Mouse (Mus musculus) intestine, embryonic 15.5 days (tissue): ENCODE data around the gene Gkap1. TPM values are rescaled to one million over a fixed set of nuclear protein-coding genes. Genes with fewer than 3 reads are reported as not detected.

Experiments
- ATAC-seq: fragments of 200-750 bp; cut with Nextera tagmentation; 2 replicates; pipeline ENCODE4 v1.8.0; 2017; ENCODE audit warnings: moderate TSS enrichment, moderate library complexity
- H3K27ac ChIP-seq: fragments of 300-500 bp; sonication (generic); 2 replicates; pipeline ENCODE4 v1.5.1; 2015; ENCODE audit warnings: mild to moderate bottlenecking, inconsistent platforms
- H3K27me3 ChIP-seq: fragments of 300-500 bp; sonication (generic); replicated peaks from 2 replicates; pipeline ENCODE4 v1.6.1; 2015; ENCODE audit warnings: inconsistent platforms
- H3K36me3 ChIP-seq: fragments of 300-500 bp; sonication (generic); 2 replicates; pipeline ENCODE4 v1.6.1; 2015; ENCODE audit warnings: inconsistent platforms
- H3K4me1 ChIP-seq: fragments of 300-500 bp; sonication (generic); replicated peaks from 2 replicates; pipeline ENCODE4 v1.6.1; 2015; ENCODE audit warnings: inconsistent platforms
- H3K4me2 ChIP-seq: fragments of 300-500 bp; sonication (generic); replicated peaks from 2 replicates; pipeline ENCODE4 v1.6.1; 2015; ENCODE audit warnings: mild to moderate bottlenecking, inconsistent platforms
- H3K4me3 ChIP-seq: fragments of 300-500 bp; sonication (generic); replicated peaks from 2 replicates; pipeline ENCODE4 v1.5.1; 2015; ENCODE audit warnings: inconsistent platforms
- H3K9ac ChIP-seq: fragments of 300-500 bp; sonication (generic); 2 replicates; pipeline ENCODE4 v1.6.1; 2015; ENCODE audit warnings: inconsistent platforms
- H3K9me3 ChIP-seq: fragments of 300-500 bp; sonication (generic); 2 replicates; pipeline ENCODE4 v1.6.1; 2016; ENCODE audit warnings: inconsistent platforms
- WGBS: fragments of 180-500 bp; shearing (Covaris S2); methylation state at CpG from one replicate; pipeline ENCODE4 v1.1.7; 2015; 5-methylcytosine and 5-hydroxymethylcytosine counted together
- polyA plus RNA-seq: library from polyadenylated mRNA; unstranded; fragments of >200 nt; fragmentation: Nextera tagmentation; extraction: Ambion mirVana; gene quantifications from 2 replicates; pipeline ENCODE4 v1.2.1, GENCODE M21; 2015

Gene Gkap1
- 20.0 and 21.5 TPM in 2 replicates for polyA plus RNA-seq

DNA sequence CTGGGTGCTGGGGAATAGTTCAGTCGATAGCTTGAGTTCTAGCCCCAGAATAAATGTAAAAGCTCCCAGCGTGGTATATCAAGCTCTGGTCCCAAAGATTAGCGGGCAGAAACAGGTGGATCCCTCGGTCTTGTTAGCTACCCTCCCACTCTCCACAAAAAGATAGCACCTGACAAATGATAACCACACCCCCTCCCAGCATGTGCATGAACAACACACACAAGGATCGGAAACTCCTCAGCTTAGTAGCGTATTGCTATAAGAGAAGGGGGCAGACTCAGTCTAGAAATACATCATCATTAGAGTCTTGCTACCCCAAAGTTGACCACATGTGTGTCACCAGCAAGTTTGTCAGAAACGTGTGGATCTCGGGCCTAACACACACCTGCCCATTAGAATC is at the start of gene Gkap1:
Gene Gkap1 (minus strand): TSS at position 101 of the 400 bp plus-strand sequence.
- Histone ChIP-seq H3K36me3 (no peaks in the 10 kb centered on the region), H3K27ac (peak within 1 kb of the TSS; percentile 77), H3K9ac (peak within 1 kb of the TSS; percentile 81), H3K4me1 (0 out of 2 replicates have a peak, but pooled peaks cover 5% of the 10 kb centered on the region), H3K27me3 (no peaks in the 10 kb centered on the region), H3K4me2 (peak within 1 kb of the TSS; percentile 85), H3K4me3 (peak within 1 kb of the TSS; percentile 96), H3K9me3 (no peaks in the 10 kb centered on the region)
- 80% methylated on average over 8 of the region's 8 CpGs for WGBS
- no peak for ATAC-seq

DNA sequence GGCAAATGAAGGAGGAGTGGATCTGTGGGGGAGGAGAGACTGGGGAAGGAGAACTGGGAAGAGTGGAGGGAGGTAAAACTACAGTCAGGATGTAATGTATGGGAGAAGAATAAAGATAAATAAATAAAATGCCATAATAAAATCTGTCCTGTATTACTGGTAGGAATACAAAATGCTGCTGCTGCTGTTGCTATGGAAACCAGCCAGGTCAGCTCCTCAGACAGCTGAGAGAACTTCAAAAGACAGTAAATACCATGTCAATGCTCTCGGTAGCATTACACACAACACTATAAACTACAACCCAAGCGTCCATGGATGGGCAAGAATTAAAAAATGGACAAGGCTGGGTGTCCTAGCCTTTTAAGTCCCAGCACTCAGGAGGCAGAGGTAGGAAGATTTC is 42.3 kb upstream of the Gkap1 start:
- Histone ChIP-seq H3K9ac (no peak overlapping the region), H3K9me3 (no peaks in the 10 kb centered on the region), H3K4me3 (no peak overlapping the region), H3K36me3 (no peaks in the 10 kb centered on the region), H3K4me1 (no peaks in the 10 kb centered on the region), H3K27me3 (no peaks in the 10 kb centered on the region), H3K27ac (no peak overlapping the region), H3K4me2 (no peak overlapping the region)
- no peak for ATAC-seq
- WGBS, result 54% methylated on average over 2 of the region's 2 CpGs

DNA sequence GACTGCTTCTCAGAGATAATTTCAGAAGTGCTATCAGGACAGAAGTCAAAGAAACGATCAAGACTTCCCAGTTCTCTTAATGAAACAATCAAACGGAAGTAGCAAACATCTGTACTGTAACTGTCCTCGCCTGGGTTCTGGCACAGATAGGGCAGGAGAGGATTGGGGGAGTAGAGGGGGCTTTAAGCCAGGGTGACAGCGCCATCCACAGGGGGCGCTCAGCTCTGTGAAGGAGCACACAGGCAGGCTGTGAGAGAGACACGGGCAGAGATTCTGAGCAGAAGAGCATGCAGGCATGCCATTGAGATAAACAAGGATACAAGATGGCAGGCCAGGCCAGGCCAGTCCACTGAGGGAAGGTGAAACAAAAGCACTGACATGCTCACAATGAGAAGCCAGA is 39.5 kb upstream of the Gkap1 start:
- no peak for ATAC-seq
- no peaks in the 10 kb centered on the region for H3K9me3 ChIP-seq
- no peak overlapping the region for H3K27ac ChIP-seq
- H3K9ac ChIP-seq, result no peak overlapping the region
- H3K27me3 ChIP-seq, result no peaks in the 10 kb centered on the region
- H3K4me1 ChIP-seq, result no peaks in the 10 kb centered on the region
- H3K4me2 ChIP-seq, result no peak overlapping the region
- no peak overlapping the region for H3K4me3 ChIP-seq
- 55% methylated on average over 6 of the region's 6 CpGs for WGBS
- no peaks in the 10 kb centered on the region for H3K36me3 ChIP-seq

DNA sequence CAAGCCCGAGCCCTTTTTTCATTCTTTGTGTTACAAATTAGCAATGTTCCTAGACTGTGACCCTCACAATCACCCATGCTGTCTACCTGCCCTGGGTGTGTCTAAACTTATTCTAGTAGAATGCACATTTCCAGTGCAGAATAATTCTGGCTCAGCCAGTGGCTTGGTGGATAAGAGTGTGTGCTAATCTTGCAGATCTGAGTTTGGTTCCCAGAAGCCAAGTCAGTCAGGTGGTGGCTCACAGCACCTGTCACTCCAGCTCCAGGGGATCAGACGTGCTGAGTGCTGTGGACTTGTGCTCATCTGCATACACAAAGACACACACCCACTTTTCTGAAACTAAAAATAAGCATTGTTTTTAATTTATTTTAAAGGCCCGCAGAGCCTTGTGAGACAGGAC is 38.3 kb upstream of the Gkap1 start:
- Histone ChIP-seq H3K9me3 (no peaks in the 10 kb centered on the region), H3K36me3 (no peaks in the 10 kb centered on the region), H3K27ac (no peak overlapping the region), H3K27me3 (no peaks in the 10 kb centered on the region), H3K4me2 (no peak overlapping the region), H3K4me3 (no peak overlapping the region), H3K4me1 (no peaks in the 10 kb centered on the region), H3K9ac (no peak overlapping the region)
- ATAC-seq, result no peak
- 81% methylated on average over 3 of the region's 3 CpGs for WGBS

DNA sequence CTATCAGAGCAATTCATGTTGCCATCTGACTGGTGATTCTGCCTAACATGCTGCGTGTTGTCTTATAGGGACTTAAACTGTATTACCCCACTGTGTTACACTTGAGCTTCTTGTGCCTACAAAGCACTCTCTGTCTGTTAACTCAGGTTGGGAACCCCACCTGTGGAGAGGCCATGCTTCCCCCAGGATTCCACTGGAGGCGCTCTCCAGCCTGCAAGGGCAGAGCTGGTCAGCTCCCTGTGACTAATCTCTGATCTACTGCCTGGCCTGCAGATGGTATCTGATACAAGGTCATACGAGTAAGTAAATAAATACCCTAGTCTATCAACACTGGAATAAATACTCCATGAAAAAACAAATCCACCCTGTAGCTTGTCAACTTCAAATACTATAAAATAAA is 35.9 kb upstream of the Gkap1 start:
- Histone ChIP-seq H3K9me3 (no peaks in the 10 kb centered on the region), H3K4me1 (no peaks in the 10 kb centered on the region), H3K4me2 (no peak overlapping the region), H3K27ac (no peak overlapping the region), H3K36me3 (no peaks in the 10 kb centered on the region), H3K4me3 (no peak overlapping the region), H3K9ac (no peak overlapping the region), H3K27me3 (no peaks in the 10 kb centered on the region)
- WGBS, result 46% methylated on average over 3 of the region's 3 CpGs
- no peak for ATAC-seq

DNA sequence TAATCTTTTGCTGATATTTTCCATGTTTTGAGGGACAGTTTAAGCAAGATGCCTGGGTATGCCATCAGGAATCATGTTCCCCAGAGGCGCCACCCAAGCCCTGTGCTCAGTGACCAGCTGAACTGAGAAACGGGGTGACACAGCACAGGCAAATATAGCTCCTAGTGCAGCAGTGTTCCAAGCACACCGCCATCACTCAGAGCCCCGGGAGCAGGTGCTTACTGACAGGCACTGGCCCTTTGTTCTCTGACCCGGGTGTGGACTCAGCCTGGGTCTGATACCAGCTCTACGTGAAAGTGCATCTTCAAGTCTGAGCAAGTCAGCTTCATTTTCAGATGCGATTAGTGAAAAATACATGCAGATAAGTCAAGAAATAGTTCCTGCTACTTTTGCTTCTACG is 34.0 kb upstream of the Gkap1 start:
- H3K36me3 ChIP-seq, result no peaks in the 10 kb centered on the region
- no peak overlapping the region for H3K4me2 ChIP-seq
- H3K9ac ChIP-seq, result no peak overlapping the region
- 66% methylated on average over 8 of the region's 8 CpGs for WGBS
- H3K27me3 ChIP-seq, result no peaks in the 10 kb centered on the region
- H3K27ac ChIP-seq, result no peak overlapping the region
- ATAC-seq, result no peak
- H3K4me1 ChIP-seq, result no peaks in the 10 kb centered on the region
- no peak overlapping the region for H3K4me3 ChIP-seq
- H3K9me3 ChIP-seq, result no peaks in the 10 kb centered on the region

DNA sequence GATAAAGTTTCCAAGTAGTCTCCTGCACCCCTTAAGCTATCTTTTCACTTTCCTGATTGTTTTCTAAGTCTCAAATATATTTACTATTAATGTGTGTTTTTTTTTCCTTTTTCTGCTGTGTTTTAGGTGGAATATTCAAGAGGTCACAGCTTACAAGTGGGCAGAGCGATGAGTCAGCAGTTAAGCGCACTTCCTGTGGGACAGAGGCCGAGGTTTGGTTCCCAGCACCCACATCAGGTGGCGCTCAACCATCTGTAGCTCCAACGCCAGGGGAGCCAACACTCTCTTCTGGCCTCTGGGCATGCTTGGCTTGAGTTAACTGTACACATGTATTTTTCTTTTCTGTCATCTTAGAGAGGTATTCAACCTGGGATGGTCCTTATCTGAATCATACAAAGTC is 32.0 kb upstream of the Gkap1 start:
- no peaks in the 10 kb centered on the region for H3K36me3 ChIP-seq
- no peak for ATAC-seq
- H3K4me3 ChIP-seq, result no peak overlapping the region
- 90% methylated on average over 5 of the region's 5 CpGs for WGBS
- no peaks in the 10 kb centered on the region for H3K27me3 ChIP-seq
- H3K9ac ChIP-seq, result no peak overlapping the region
- H3K27ac ChIP-seq, result no peak overlapping the region
- H3K4me1 ChIP-seq, result no peaks in the 10 kb centered on the region
- no peaks in the 10 kb centered on the region for H3K9me3 ChIP-seq
- no peak overlapping the region for H3K4me2 ChIP-seq

DNA sequence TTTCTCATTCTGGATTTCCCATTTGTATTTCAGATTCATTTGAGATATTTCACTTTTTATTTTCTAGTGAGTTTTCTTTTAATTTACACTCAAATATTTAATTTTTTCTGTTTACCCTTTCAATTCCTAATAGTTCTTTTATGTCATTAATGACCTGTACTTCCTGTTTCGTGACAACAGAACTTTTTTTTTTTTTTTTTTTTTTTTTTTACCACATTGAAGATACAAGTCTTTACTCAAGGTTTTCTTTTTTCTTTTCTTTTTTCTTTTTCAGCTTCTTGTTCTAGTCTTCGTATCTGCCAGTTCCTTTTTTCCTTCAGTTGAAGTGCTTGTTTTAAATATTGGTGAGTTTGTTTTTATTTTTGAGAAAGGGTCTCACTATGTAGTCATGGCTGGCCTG is 29.7 kb upstream of the Gkap1 start:
- Histone ChIP-seq H3K27ac (no peak overlapping the region), H3K36me3 (no peaks in the 10 kb centered on the region), H3K4me2 (no peak overlapping the region), H3K9ac (no peak overlapping the region), H3K4me3 (no peak overlapping the region), H3K27me3 (no peaks in the 10 kb centered on the region), H3K4me1 (no peaks in the 10 kb centered on the region), H3K9me3 (no peaks in the 10 kb centered on the region)
- ATAC-seq, result no peak
- WGBS, result 80% methylated on average over 2 of the region's 2 CpGs

DNA sequence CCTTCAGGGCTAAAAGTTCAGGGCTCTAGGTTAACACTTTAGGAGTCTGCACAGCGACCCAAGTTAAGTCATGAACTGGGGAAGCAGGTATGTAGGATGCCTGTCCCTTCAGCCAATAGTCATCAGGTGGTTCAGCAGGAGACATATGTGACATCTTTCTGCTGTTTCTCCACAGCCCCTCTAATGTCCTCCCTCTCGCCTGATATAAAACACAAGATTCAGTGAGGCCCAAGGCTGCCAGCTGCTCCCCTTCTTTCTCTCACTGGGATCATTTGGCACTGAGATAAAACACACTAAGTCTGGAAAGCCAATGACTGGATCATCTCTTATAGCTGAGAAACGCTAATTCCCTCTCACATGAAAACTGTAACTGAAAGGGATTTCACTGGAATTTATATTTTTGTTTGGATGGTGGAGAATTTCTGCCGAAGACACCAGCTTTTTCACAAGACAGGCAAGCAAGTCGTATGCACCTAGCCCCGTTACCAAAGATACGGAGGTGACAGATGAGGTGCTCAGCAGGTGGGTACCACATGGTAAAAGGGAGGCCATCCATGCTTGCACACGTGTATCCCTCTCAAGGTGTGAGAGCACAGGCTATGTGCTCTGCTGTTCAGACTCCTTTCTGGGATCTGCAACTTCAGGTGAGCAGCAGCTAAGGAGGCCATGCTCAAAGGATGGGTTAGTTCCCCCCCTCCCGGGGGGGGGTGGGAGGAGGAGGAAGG is 27.1 kb upstream of the Gkap1 start:
- H3K4me2 ChIP-seq, result no peak overlapping the region
- no peak overlapping the region for H3K27ac ChIP-seq
- no peaks in the 10 kb centered on the region for H3K4me1 ChIP-seq
- 68% methylated on average over 9 of the region's 9 CpGs for WGBS
- H3K27me3 ChIP-seq, result no peaks in the 10 kb centered on the region
- no peaks in the 10 kb centered on the region for H3K9me3 ChIP-seq
- no peak for ATAC-seq
- no peak overlapping the region for H3K4me3 ChIP-seq
- no peak overlapping the region for H3K9ac ChIP-seq
- H3K36me3 ChIP-seq, result no peaks in the 10 kb centered on the region

DNA sequence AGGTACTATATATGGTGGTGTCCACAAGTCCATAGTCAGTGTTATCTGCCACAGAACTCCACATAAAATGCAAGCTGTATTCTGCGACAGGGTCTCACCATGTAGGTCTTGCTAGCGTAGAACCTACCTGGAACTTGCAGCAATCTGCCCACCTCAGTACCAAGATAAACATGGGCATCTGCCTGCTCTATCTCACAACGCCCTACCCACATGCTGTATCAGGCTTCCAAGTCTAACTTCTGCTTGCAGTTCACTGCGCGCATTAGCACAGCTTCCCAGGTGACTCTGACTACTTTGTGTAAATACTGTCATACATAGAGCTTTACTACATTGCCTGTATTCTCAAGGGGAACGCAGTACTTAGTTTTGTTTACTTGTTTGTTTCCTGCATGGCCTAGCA is 26.5 kb upstream of the Gkap1 start:
- ATAC-seq, result no peak
- WGBS, result 89% methylated on average over 6 of the region's 6 CpGs
- no peak overlapping the region for H3K4me3 ChIP-seq
- H3K9ac ChIP-seq, result no peak overlapping the region
- no peaks in the 10 kb centered on the region for H3K9me3 ChIP-seq
- H3K4me1 ChIP-seq, result no peaks in the 10 kb centered on the region
- H3K36me3 ChIP-seq, result no peaks in the 10 kb centered on the region
- H3K27ac ChIP-seq, result no peak overlapping the region
- H3K4me2 ChIP-seq, result no peak overlapping the region
- no peaks in the 10 kb centered on the region for H3K27me3 ChIP-seq

DNA sequence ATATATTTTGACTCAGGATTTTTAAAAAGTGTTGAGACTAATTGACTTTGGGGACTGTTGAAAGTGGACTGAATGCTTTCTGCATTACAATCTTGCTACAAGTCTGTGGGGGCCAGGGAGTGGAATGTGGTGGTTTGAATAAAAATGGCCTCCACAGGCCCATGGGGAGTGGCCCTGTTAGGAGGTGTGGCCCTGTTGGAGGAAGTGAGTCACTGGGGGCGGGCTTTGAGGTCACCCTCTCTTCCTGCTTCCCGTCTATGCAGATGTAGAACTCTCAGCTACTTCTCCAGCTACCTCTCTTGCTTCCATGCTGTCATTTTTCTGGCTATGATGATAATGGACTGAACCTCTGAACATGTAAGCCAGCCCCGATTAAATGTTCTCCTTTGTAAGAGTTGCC is 23.3 kb upstream of the Gkap1 start:
- H3K4me2 ChIP-seq, result no peak overlapping the region

DNA sequence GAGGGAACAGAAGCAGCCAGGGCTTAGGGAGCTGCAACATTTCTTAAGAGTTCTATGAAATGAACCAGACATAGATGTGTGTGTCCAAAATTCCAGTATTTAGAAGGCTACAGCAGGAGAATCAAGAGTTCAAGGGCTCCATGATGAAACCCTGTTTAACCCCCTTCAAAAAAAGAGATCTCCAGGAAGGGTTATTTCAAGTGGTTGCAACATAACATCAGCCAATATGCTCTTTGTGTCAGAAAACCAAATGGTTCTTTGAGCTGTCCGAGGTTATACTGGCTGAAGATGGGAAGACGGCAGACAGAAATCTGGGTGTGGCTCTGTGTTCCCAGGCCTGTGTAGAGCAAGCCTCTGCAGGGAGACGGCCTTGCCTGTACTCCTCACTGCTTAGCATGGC is 20.1 kb upstream of the Gkap1 start:
- no peak overlapping the region for H3K4me3 ChIP-seq
- H3K27me3 ChIP-seq, result no peaks in the 10 kb centered on the region
- WGBS, result 54% methylated on average over 3 of the region's 3 CpGs
- ATAC-seq, result no peak
- H3K4me1 ChIP-seq, result peaks cover 3% of the 10 kb centered on the region; the same call in 1 of the 2 replicates
- H3K27ac ChIP-seq, result no peak overlapping the region
- no peak overlapping the region for H3K9ac ChIP-seq
- H3K9me3 ChIP-seq, result no peaks in the 10 kb centered on the region
- no peaks in the 10 kb centered on the region for H3K36me3 ChIP-seq
- no peak overlapping the region for H3K4me2 ChIP-seq

More for the DNA sequence above, 23.3 kb upstream of the Gkap1 start:
- no peaks in the 10 kb centered on the region for H3K9me3 ChIP-seq
- 77% methylated on average over 3 of the region's 3 CpGs for WGBS
- no peak overlapping the region for H3K27ac ChIP-seq
- H3K4me3 ChIP-seq, result no peak overlapping the region
- H3K9ac ChIP-seq, result no peak overlapping the region
- H3K4me1 ChIP-seq, result no peaks in the 10 kb centered on the region
- no peaks in the 10 kb centered on the region for H3K36me3 ChIP-seq
- ATAC-seq, result no peak
- H3K27me3 ChIP-seq, result no peaks in the 10 kb centered on the region

DNA sequence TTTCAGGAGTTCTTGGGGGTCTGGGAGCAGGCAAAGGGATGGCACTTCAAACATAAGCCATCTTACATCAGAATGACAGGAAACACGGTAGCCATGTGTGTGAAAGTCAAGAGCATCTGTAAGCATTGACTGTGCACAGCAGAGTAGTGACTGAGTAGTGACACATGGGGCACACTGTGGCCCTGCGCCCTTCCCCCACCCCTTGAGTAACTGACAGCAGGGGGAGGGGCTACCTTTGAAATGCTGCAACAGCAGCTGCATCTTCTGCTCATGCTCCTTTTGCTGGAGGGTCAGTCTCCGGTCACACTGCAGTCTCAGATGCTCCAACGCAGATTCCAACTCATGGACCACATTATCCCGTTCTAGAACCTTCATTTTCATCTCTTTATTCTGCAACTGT is 17.3 kb upstream of the Gkap1 start:
- H3K9ac ChIP-seq, result no peak overlapping the region
- no peaks in the 10 kb centered on the region for H3K36me3 ChIP-seq
- WGBS, result 33% methylated on average over 5 of the region's 5 CpGs
- H3K4me3 ChIP-seq, result no peak overlapping the region
- H3K9me3 ChIP-seq, result no peaks in the 10 kb centered on the region
- no peak overlapping the region for H3K4me2 ChIP-seq
- peaks cover 3% of the 10 kb centered on the region; the same call in 1 of the 2 replicates for H3K4me1 ChIP-seq
- no peaks in the 10 kb centered on the region for H3K27me3 ChIP-seq
- no peak overlapping the region for H3K27ac ChIP-seq
- ATAC-seq, result no peak
